Mouse (Mus musculus) kidney, embryonic 15.5 days (tissue): ENCODE measurements around the gene Rps6kb1. TPM values are rescaled to one million over a fixed set of nuclear protein-coding genes. Genes with fewer than 3 reads are reported as not detected.

Source experiments
- ATAC-seq: fragments of 200-750 bp; cut with Nextera tagmentation; replicated peaks from 2 replicates; pipeline ENCODE4 v1.8.0; 2017; ENCODE audit warnings: moderate TSS enrichment; ENCODE audit not compliant: low FRiP score
- H3K27ac ChIP-seq: fragments of 300-500 bp; sonication (generic); 2 replicates; pipeline ENCODE4 v1.5.1; 2015; ENCODE audit warnings: mild to moderate bottlenecking, inconsistent platforms
- H3K27me3 ChIP-seq: fragments of 300-500 bp; sonication (generic); 2 replicates; pipeline ENCODE4 v1.6.1; 2015; ENCODE audit warnings: inconsistent platforms
- H3K36me3 ChIP-seq: fragments of 300-500 bp; sonication (generic); 2 replicates; pipeline ENCODE4 v1.6.1; 2015; ENCODE audit warnings: inconsistent platforms
- H3K4me1 ChIP-seq: fragments of 300-500 bp; sonication (generic); 2 replicates; pipeline ENCODE4 v1.6.1; 2015; ENCODE audit warnings: inconsistent platforms
- H3K4me2 ChIP-seq: fragments of 300-500 bp; sonication (generic); 2 replicates; pipeline ENCODE4 v1.6.1; 2015; ENCODE audit warnings: moderate library complexity, mild to moderate bottlenecking, inconsistent platforms
- H3K4me3 ChIP-seq: fragments of 300-500 bp; sonication (generic); replicated peaks from 2 replicates; pipeline ENCODE4 v1.5.1; 2015; ENCODE audit warnings: mild to moderate bottlenecking, inconsistent platforms
- H3K9ac ChIP-seq: fragments of 300-500 bp; sonication (generic); 2 replicates; pipeline ENCODE4 v1.6.1; 2015; ENCODE audit warnings: mild to moderate bottlenecking, inconsistent platforms
- H3K9me3 ChIP-seq: fragments of 300-500 bp; sonication (generic); replicated peaks from 2 replicates; pipeline ENCODE4 v1.6.1; 2016; ENCODE audit warnings: inconsistent platforms
- WGBS: fragments of 180-500 bp; shearing (Covaris S2); methylation state at CpG from one replicate; pipeline ENCODE4 v1.1.7; 2015; ENCODE audit warnings: mixed read lengths; 5-methylcytosine and 5-hydroxymethylcytosine counted together
- polyA plus RNA-seq: library from polyadenylated mRNA; unstranded; fragments of >200 nt; fragmentation: Nextera tagmentation; extraction: Ambion mirVana; gene quantifications from 2 replicates; pipeline ENCODE4 v1.2.1, GENCODE M21; 2015

The Rps6kb1 gene
- polyA plus RNA-seq: 60.9 and 70.7 TPM in 2 replicates

DNA sequence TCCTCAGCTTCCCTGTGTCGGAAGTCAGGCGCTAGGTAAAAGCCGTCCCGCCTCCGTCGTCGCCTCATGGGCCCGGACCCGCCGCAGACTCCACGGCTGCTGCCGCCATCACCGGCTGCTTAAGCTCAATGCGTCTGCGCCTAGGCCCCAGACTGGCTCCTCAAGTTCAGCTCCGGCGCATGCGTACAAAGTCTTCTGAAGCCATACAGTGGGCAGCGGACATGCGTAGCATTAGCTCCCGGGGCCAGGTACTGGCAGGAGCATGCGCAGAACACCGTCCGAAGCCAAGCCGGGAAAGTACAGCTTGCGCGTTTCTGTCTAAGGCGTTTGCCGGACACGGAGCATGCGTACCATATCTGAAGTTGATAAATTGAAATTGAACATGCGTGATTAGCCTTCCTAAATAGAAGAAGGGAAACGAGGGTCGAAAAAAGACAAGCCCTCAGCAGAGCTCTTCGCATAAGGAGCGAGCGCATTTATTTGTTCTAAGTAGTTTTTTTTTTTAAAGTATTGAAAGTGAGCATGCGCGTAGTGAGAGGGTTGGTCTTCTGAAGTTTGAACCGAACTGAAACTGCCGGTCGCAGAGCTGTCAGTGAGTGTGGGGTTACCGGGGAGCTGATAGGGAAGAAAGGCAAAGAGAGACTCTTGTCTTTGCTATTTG lies at the start of gene Rps6kb1, which contains the start of gene Tubd1:
Gene Rps6kb1, minus strand, starts transcription at position 167 of the 661 bp plus-strand sequence.
Gene Tubd1, plus strand, starts transcription at position 353 of the 661 bp plus-strand sequence.
- peaks cover 16% of the 10 kb centered on the region for H3K4me1 ChIP-seq
- peak; percentile 98 for ATAC-seq
- H3K4me2 ChIP-seq: peak within 1 kb of the TSS; percentile 66
- H3K36me3 ChIP-seq: peaks cover 9% of the 10 kb centered on the region; the same call in 1 of the 2 replicates
- peak within 1 kb of the TSS; percentile 90 for H3K27ac ChIP-seq
- peak within 1 kb of the TSS; percentile 92 for H3K4me3 ChIP-seq
- peak within 1 kb of the TSS; percentile 96 for H3K9ac ChIP-seq
- H3K27me3 ChIP-seq: no peaks in the 10 kb centered on the region
- no peaks in the 10 kb centered on the region for H3K9me3 ChIP-seq
- WGBS: under 1% methylated on average over 43 of the region's 43 CpGs

DNA sequence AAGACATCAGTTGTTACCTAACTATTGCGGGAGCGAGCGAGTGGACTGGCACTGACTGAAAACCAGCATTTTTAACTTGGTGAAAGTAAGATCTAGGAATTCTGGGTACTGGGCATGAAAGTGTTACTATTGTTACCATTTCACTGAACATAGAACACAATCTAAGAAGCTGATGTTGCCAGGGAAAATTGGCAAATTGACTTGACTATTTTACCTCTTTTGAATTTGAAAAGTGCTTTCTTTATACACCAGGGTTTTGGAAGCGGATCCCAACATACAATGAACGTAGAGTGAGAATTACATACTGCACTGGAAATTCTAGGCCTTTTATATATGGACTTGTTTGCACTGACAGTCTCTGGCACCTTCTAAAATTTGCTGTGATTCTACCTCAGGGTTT lies 48.8 kb upstream of the Rps6kb1 start:
- H3K36me3 ChIP-seq: no peaks in the 10 kb centered on the region
- no peaks in the 10 kb centered on the region for H3K27me3 ChIP-seq
- no peak for ATAC-seq
- 89% methylated on average over 5 of the region's 5 CpGs for WGBS
- H3K9me3 ChIP-seq: no peaks in the 10 kb centered on the region
- no peak overlapping the region for H3K4me3 ChIP-seq
- H3K27ac ChIP-seq: peak overlapping the region; percentile 37; the same call in 1 of the 2 replicates
- no peak overlapping the region for H3K9ac ChIP-seq
- H3K4me1 ChIP-seq: peaks cover 16% of the 10 kb centered on the region
- H3K4me2 ChIP-seq: no peak overlapping the region

DNA sequence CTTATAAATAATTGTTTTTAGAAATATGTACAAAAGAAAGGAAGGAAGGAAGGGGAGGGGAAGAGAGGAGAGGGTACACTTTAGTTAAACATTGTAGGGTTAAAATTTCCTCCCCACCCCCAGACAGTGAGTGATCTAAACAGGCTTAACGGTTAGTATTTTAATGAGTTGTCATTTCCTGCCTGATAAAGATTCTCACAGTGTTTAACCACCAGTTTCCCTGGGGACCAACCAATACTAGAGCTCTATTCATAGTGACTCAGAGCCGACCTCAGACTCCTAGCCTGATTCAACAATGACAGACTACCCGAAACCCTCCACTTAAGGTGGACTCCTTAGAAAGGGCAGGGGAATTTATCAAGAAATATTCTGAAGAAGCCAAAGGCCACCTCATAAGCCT lies 48.4 kb upstream of the Rps6kb1 start:
- Histone ChIP-seq H3K4me1 (peaks cover 19% of the 10 kb centered on the region), H3K9ac (no peak overlapping the region), H3K36me3 (no peaks in the 10 kb centered on the region), H3K4me3 (no peak overlapping the region), H3K4me2 (no peak overlapping the region), H3K9me3 (no peaks in the 10 kb centered on the region), H3K27ac (peak overlapping the region; percentile 37; the same call in 1 of the 2 replicates), H3K27me3 (no peaks in the 10 kb centered on the region)
- ATAC-seq: no peak
- WGBS: 21% methylated on average over 3 of the region's 3 CpGs

DNA sequence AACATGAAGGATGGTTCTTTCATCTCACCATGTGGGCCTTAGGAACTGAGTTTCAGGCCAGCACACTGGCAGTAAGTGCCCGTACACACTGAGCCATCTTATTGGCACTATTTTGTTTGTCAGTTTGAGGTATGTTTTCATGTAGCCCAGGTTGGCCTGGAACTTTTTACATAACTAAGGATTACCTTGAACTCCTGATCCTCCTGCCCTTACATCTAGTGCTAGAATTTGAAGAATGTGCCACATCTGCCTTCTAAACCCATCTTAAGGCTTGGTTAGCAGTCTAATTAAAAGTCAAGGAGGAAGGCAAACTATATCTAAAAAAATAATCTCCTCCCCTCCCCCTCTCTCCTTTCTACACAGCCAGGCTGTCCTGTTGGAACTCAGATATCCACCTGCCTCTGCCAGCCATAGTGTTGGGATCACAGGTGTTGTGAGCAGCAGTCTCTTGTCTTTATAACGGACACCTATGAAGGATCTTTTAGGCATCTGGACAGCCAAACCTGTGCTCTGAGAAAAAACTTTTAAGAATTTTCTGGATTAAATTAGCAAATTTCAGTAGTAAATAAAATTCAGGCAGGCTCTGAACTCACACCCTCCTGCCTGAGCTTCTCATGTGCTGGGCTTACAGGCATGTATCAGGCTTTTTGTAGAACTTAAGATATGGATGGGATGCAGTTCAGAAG lies 47.5 kb upstream of the Rps6kb1 start:
- Histone ChIP-seq H3K9ac (no peak overlapping the region), H3K4me3 (no peak overlapping the region), H3K36me3 (no peaks in the 10 kb centered on the region), H3K9me3 (no peaks in the 10 kb centered on the region), H3K4me1 (peaks cover 28% of the 10 kb centered on the region), H3K27me3 (no peaks in the 10 kb centered on the region), H3K4me2 (no peak overlapping the region), H3K27ac (peak overlapping the region; percentile 58)
- ATAC-seq: no peak
- WGBS: 91% methylated on average over 2 of the region's 2 CpGs

DNA sequence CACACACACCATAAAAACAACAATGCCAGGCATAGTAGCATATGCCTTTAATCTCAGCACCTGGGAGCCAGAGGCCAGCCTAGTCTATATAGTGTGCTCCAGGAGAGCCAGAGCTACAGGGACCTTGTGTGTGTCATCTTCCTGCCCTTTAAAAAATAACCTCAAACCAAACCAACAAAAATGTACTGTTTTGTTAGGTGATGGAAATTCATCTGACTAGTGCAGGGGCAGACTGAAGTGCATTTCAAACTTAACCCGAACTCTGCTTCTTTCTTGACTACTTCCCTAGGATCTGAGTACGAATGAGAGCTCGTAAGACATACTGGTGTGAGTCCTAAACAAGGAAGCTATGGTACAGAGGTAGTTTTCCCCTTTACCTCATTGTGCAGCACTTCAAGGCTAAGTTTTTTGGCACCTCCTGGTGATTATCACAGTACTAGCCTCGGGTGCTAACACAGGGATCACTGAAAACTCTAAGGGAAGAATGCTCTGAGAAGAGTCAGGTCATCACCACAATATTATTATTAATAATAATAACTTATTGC lies 46.8 kb upstream of the Rps6kb1 start:
- no peak for ATAC-seq
- H3K36me3 ChIP-seq: no peaks in the 10 kb centered on the region
- H3K4me1 ChIP-seq: peaks cover 33% of the 10 kb centered on the region
- WGBS: 79% methylated on average over 4 of the region's 4 CpGs
- no peaks in the 10 kb centered on the region for H3K27me3 ChIP-seq
- H3K27ac ChIP-seq: no peak overlapping the region
- no peak overlapping the region for H3K4me3 ChIP-seq
- H3K9me3 ChIP-seq: no peaks in the 10 kb centered on the region
- H3K4me2 ChIP-seq: no peak overlapping the region
- H3K9ac ChIP-seq: no peak overlapping the region

DNA sequence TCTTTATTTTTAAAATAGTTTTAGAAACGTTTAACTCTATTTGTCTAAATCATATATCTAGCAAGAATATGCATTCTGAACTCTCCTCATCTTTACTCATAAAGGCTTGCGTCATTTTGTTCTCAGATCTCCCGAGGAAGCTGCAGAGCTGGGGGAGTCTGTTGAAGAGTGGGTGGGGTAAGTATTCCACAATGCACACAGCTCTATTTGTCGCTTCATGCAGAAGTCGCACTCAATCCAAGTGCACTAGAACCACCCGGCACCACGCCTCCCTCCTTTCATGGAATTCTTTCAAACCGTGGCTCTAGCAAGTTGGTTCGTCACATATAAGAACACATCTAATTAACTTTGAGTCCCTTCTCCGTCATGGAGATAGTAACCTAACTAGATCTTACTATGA lies 46.0 kb upstream of the Rps6kb1 start:
- no peak for ATAC-seq
- Histone ChIP-seq H3K36me3 (no peaks in the 10 kb centered on the region), H3K27ac (no peak overlapping the region), H3K4me2 (no peak overlapping the region), H3K9ac (no peak overlapping the region), H3K4me1 (peaks cover 38% of the 10 kb centered on the region), H3K27me3 (no peaks in the 10 kb centered on the region), H3K9me3 (no peaks in the 10 kb centered on the region), H3K4me3 (no peak overlapping the region)
- 92% methylated on average over 10 of the region's 10 CpGs for WGBS

DNA sequence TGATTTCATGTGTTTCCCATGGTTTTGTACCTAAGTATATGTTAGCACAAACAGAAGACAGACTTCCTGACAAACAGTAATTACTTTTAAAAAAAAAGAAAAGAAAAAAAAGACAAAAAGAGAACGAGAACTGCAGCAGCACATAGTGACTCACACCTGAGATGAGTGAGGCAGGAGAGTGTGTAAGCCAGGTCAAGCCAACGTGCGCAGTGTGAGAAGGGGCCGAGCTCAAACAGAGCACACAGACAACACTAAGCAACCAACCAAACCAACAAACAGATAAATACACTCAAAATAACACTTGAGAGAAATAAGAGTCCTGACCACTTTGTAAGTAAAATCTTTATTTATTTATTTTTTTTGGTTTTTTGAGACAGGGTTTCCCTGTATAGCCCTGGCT lies 45.5 kb upstream of the Rps6kb1 start:
- H3K27ac ChIP-seq: no peak overlapping the region
- H3K4me3 ChIP-seq: no peak overlapping the region
- WGBS: 88% methylated on average over 4 of the region's 4 CpGs
- peaks cover 42% of the 10 kb centered on the region for H3K4me1 ChIP-seq
- H3K4me2 ChIP-seq: no peak overlapping the region
- no peaks in the 10 kb centered on the region for H3K27me3 ChIP-seq
- ATAC-seq: no peak
- no peak overlapping the region for H3K9ac ChIP-seq
- no peaks in the 10 kb centered on the region for H3K9me3 ChIP-seq
- H3K36me3 ChIP-seq: peaks cover under 1% of the 10 kb centered on the region; the same call in 1 of the 2 replicates

DNA sequence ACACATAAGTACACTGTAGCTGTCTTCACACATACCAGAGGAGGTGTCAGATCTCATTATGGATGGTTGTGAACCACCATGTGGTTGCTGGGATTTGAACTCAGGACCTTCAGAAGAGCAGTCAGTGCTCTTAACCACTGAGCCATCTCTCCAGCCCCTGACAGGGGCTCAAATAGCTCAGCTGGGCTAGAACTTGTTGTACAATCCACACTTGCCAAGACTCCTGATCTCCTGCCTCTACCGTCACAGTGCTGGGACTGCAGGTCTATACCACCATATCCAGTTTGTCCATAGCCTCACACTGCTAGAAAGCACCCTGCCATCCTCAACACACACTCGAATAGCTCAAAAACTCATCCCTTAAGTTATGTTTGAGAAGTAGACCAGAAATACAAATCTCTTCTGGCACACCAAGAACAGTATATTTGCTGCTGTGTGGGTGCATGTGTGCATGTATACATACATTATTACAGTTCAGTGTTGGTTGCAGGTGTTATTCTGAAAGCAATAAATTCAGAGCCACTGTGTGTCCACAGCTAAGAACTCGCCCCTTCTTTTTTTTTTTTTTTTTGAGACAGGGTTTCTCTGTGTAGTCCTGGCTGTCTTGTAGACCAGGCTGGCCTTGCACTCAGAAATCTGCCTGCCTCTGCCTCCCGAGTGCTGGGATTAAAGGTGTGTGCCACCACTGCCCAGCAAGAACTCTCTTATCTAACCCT lies 44.1 kb upstream of the Rps6kb1 start:
- H3K4me2 ChIP-seq: no peak overlapping the region
- ATAC-seq: no peak
- no peaks in the 10 kb centered on the region for H3K9me3 ChIP-seq
- H3K27ac ChIP-seq: no peak overlapping the region
- H3K36me3 ChIP-seq: peaks cover 5% of the 10 kb centered on the region; the same call in 1 of the 2 replicates
- no peak overlapping the region for H3K9ac ChIP-seq
- no peak overlapping the region for H3K4me3 ChIP-seq
- 94% methylated on average over 4 of the region's 4 CpGs for WGBS
- peaks cover 39% of the 10 kb centered on the region for H3K4me1 ChIP-seq
- H3K27me3 ChIP-seq: no peaks in the 10 kb centered on the region

DNA sequence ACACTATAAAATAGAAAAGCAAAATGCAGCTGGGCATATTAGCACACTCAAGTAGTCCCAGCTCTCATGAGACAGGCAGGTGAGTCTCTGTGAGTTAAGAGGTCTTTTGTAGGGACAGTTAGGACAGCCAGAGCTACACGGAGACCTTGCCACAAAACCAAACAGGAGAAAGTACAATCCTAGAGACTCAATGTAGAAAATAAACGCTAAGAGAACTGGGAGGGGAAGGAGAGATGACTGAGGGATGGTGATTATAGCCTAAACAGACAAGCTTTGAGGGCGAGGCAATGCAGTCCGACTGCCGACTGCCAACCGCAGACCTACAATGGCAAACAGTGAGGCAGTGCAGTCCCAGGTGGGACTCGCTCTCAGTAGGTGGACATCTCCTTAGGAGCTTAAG lies 43.2 kb upstream of the Rps6kb1 start:
- peaks cover 34% of the 10 kb centered on the region for H3K4me1 ChIP-seq
- H3K27ac ChIP-seq: peak overlapping the region; percentile 91
- peaks cover 8% of the 10 kb centered on the region for H3K36me3 ChIP-seq
- no peaks in the 10 kb centered on the region for H3K27me3 ChIP-seq
- ATAC-seq: no peak
- H3K9ac ChIP-seq: no peak overlapping the region
- H3K4me2 ChIP-seq: peak overlapping the region; percentile 60; the same call in 1 of the 2 replicates
- WGBS: 46% methylated on average over 7 of the region's 7 CpGs
- H3K9me3 ChIP-seq: no peaks in the 10 kb centered on the region
- no peak overlapping the region for H3K4me3 ChIP-seq

DNA sequence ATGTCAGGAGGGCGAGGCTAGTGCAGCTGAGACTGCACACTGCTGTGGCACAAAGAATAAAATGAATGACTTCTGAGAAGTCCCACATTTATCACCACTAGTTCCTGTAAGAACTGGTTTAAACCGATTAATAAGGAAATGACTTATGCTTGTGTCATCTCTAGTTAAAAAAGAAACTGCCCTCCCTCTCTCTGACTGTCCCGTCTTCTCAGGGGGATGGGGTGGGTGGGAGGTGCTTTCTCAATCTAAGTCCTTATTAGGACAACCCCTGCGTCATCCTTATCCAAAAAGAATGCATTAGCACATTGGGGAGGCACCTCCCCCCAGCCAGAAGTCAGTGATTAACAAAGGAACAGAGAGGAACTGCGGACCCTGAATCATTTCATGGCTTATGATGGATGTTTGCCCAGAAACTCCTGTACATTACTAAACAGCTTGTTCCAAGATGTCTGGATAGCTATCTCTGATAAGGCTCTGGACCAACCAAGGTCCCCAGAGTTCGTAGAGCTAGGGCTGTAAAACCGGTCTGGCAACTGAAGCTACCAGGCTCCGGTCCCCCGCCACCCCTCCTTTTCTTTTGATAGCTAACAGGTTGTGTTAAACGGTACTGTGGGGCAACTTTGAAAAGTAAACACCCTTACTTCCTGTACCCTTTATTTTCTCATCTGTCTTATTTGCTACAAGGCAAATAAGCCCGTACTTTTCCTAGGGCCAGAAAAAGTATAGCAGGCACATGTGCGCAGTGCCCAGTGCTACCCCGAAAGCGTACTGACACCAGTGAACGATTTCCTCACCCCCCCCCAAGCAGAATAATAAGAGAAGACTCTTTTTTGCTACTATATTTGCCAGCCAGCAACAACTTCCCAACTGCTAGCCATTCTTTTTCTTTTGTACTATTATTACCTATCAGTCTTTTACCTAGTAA lies 42.5 kb upstream of the Rps6kb1 start:
- peak overlapping the region; percentile 53; the same call in 1 of the 2 replicates for H3K9ac ChIP-seq
- peak; percentile 92 for ATAC-seq
- H3K27ac ChIP-seq: peak overlapping the region; percentile 91
- peaks cover 10% of the 10 kb centered on the region for H3K36me3 ChIP-seq
- H3K9me3 ChIP-seq: no peaks in the 10 kb centered on the region
- 5% methylated on average over 15 of the region's 15 CpGs for WGBS
- H3K4me1 ChIP-seq: peaks cover 28% of the 10 kb centered on the region
- H3K4me3 ChIP-seq: peak overlapping the region; percentile 50
- H3K27me3 ChIP-seq: no peaks in the 10 kb centered on the region
- H3K4me2 ChIP-seq: peak overlapping the region; percentile 60
